Mouse (Mus musculus): ENCODE measurements around the gene Sema4c.

- no peak for TF ChIP-seq GATA1 (IDR thresholded peaks at IDR 0.05; ENCODE audit: low read length)
- TF ChIP-seq TAL1 (IDR thresholded peaks at IDR 0.05; ENCODE audit: low read length), result no peak
Observed at GRCm38 (mm10) chr1:36542925-36543324, 15.2 kb downstream of the Sema4c start.
